Mouse (Mus musculus) brown adipose tissue, adult 24 weeks (tissue): ENCODE measurements at regions not wholly inside any gene's neighbourhood (a gene's known extent, or its start where the extent isn't known, plus 50 kb on each side); places are given as distances from the start of the nearest gene placed in this dataset.

Experiments
- H3K27ac ChIP-seq: fragments of 200-500 bp; replicated peaks from 2 replicates; pipeline ENCODE4 v1.5.1; 2012; ENCODE audit warnings: low read depth, mild to moderate bottlenecking, low read length
- H3K4me1 ChIP-seq: fragments of 200-500 bp; 2 replicates; pipeline ENCODE4 v1.6.1; 2012; ENCODE audit warnings: low read length, mixed read lengths; ENCODE audit not compliant: control insufficient read depth, insufficient read depth, insufficient read length
- H3K4me3 ChIP-seq: fragments of 200-500 bp; 2 replicates; pipeline ENCODE4 v1.5.1; 2012; ENCODE audit warnings: low read depth, mild to moderate bottlenecking, low read length, moderate library complexity; ENCODE audit not compliant: insufficient read depth

DNA sequence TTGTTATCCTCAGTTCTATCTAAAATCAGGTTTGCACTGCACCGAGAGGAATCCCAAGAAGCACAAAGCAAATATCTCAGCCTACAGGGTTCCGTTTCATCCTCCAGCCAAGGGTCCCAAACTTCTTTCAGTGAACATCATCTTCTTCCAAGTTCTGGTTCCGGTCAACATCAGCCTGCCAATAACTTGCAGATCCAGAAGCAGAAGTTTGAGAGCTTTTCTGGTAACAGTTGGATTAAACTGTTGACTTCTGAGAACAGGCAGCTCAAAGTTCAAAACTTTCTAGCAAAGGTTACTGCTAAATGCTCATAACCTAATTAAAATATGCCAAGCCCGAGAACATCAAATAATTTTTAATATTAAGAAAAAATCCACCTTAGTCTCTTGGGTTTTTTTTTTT, 237.0 kb upstream of the Gm37988 start:
- peak overlapping the region; percentile 23; the same call in 1 of the 2 replicates for H3K27ac ChIP-seq
- H3K4me1 ChIP-seq, result peaks cover 2% of the 10 kb centered on the region; the same call in 1 of the 2 replicates
- H3K4me3 ChIP-seq, result no peak overlapping the region

DNA sequence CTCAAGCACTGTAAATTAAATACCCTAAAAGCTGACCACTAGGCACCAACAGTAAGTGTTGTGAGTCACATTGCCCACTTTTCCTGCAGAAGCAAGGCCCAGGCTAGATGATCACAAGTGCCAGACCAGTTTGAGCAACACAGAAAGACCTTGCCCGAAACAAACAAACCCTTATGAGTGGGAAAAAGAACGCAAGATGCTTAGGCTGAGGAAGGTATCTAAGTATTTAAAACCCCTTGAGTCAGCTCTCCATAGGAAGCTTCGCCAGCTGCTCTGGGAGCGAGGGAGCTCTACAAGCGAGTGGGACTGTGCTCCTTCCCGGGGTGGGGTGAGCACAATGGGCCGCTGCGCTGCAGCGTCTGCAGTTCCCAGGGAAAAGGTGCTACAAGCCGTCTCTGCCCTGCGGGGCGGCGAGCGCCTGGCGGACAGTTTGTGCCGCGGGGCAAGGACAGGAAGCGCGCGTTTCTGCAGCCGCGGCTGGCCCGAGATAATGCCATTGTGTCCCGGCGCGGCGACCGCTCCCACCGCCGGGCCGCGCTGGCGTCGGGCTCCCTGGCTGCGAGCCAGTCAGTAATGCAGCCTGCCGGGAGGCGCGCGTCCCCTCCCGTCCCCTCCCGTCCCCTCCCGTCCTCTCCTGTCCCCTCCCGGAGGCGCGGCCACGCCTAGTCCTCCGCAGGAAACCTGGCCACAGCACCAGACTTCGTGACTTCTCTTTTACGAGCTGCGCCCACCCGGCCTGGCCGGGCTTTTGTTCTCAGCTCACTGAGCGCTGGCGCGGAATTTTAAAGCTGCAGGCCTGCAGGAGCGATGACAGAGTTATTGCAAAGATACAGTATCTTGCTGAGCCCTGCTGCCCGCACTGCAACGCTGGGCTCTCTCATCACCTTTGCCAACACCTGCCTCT, 236.1 kb upstream of the Gm37988 start:
- peak overlapping the region; percentile 46 for H3K4me3 ChIP-seq
- H3K27ac ChIP-seq, result peak overlapping the region; percentile 88
- H3K4me1 ChIP-seq, result peaks cover 2% of the 10 kb centered on the region; the same call in 1 of the 2 replicates

- peak overlapping the region; percentile 35; the same call in 1 of the 2 replicates for H3K27ac ChIP-seq
- H3K4me1 ChIP-seq, result peaks cover 2% of the 10 kb centered on the region; the same call in 1 of the 2 replicates
- peak overlapping the region; percentile 46; the same call in 1 of the 2 replicates for H3K4me3 ChIP-seq
Measured at GRCm38 (mm10) chr1:4572311-4572710, 235.4 kb upstream of the Gm37988 start.

- Histone ChIP-seq H3K4me1 (peaks cover 2% of the 10 kb centered on the region; the same call in 1 of the 2 replicates), H3K27ac (peak overlapping the region; percentile 61), H3K4me3 (no peak overlapping the region)
Measured at GRCm38 (mm10) chr1:4574101-4574500, 233.6 kb upstream of the Gm37988 start.

DNA sequence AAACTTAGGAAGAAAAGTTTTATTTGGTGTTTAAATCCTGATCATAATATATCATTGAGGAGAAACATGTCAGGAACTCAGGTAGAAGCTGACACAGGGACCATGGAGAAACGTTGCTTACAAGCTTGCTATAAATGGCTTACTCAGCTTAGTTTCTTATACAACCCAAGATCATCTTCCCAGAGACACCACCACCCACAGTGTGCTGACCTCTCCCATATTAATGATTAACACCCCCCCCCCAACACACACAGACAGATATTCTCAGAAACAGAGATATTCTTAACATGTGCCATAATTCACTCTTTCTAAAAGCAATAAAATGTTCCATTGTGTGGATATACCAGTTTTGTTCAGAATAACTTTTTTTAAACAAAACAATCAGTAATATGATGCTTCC, 230.7 kb upstream of the Gm37988 start:
- Histone ChIP-seq H3K4me1 (peaks cover 2% of the 10 kb centered on the region; the same call in 1 of the 2 replicates), H3K27ac (no peak overlapping the region), H3K4me3 (no peak overlapping the region)

- no peaks in the 10 kb centered on the region for H3K4me1 ChIP-seq
- no peak overlapping the region for H3K4me3 ChIP-seq
- no peak overlapping the region for H3K27ac ChIP-seq
Measured at GRCm38 (mm10) chr1:4582534-4582933, 225.2 kb upstream of the Gm37988 start.

- no peak overlapping the region for H3K4me3 ChIP-seq
- H3K4me1 ChIP-seq, result 0 out of 2 replicates have a peak, but pooled peaks cover 2% of the 10 kb centered on the region
- no peak overlapping the region for H3K27ac ChIP-seq
Measured at GRCm38 (mm10) chr1:4597856-4598255, 209.8 kb upstream of the Gm37988 start.

DNA sequence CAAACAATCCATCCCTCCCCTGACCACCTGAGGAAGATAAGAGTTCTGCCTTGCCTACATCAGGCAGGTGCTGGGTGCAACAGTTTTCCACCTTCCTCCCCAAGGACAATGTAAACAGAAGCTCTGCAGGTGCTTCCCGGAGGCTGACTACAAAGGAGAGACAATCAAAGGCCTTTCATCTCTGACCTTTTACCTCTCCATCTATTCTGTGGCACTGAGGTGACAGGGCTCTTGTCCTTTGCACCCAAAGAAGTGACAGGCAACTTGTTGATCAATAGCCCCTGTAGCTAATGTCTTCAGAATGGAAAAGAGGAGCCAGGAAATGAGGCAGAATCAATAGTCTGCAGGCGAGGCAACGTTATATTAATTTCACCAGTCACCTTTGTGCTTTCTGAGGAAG, 209.3 kb upstream of the Gm37988 start:
- H3K4me3 ChIP-seq, result no peak overlapping the region
- H3K4me1 ChIP-seq, result 0 out of 2 replicates have a peak, but pooled peaks cover 2% of the 10 kb centered on the region
- no peak overlapping the region for H3K27ac ChIP-seq

GRCm38 (mm10) chr1:4602386-4602785, 205.3 kb upstream of the Gm37988 start:
- H3K4me1 ChIP-seq, result 0 out of 2 replicates have a peak, but pooled peaks cover 2% of the 10 kb centered on the region
- H3K4me3 ChIP-seq, result no peak overlapping the region
- H3K27ac ChIP-seq, result 0 out of 2 replicates have a peak overlapping the region, but pooled peaks have one; percentile 34

DNA sequence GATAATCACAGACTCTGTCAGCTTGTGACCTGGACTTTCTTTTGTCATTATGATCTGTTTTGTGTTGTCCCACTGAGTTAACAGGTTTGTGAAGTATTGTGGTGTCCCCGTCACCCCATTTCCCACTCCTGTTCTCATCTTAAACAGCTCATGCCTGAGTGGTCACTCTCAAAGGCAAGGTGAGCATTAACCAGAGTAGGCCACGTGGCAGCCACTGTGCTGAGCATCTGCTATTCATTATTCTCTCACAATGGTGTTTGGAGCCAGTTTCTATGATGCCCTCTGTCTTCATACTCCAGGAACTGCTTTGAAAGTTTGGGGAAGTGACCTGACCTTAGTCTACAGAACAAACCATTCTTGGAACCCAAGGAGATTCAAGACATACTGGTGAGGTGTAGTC, 198.9 kb upstream of the Gm37988 start:
- no peak overlapping the region for H3K27ac ChIP-seq
- H3K4me1 ChIP-seq, result no peaks in the 10 kb centered on the region
- H3K4me3 ChIP-seq, result no peak overlapping the region

DNA sequence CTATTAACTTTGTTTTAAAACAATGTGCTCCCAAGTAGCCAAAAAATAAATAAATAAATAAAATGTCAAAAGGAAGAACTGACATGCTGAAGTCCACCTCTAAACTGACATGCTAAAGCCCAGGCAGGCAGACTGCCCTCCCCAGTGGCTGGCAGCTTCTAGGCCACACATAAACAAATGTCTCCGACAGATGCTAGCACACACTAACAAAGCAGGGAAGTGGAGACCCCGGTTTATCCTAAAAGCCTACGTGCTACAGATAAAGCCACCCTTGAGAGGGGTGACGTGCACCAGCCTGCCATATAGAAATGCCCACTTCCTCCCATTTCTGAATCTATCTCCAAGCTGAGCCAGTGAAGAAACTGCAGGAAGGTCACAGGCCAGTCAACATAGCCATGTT, 194.4 kb upstream of the Gm37988 start:
- no peak overlapping the region for H3K27ac ChIP-seq
- H3K4me1 ChIP-seq, result no peaks in the 10 kb centered on the region

GRCm38 (mm10) chr1:4615286-4615685, 192.4 kb upstream of the Gm37988 start:
- Histone ChIP-seq H3K4me3 (no peak overlapping the region), H3K4me1 (no peaks in the 10 kb centered on the region), H3K27ac (no peak overlapping the region)

More for the DNA sequence above, 194.4 kb upstream of the Gm37988 start:
- no peak overlapping the region for H3K4me3 ChIP-seq

GRCm38 (mm10) chr1:4617479-4617878, 190.2 kb upstream of the Gm37988 start:
- Histone ChIP-seq H3K4me3 (no peak overlapping the region), H3K27ac (no peak overlapping the region), H3K4me1 (no peaks in the 10 kb centered on the region)

GRCm38 (mm10) chr1:4622408-4622807, 185.3 kb upstream of the Gm37988 start:
- Histone ChIP-seq H3K4me3 (no peak overlapping the region), H3K4me1 (peaks cover 2% of the 10 kb centered on the region; the same call in 1 of the 2 replicates), H3K27ac (peak overlapping the region; percentile 38; the same call in 1 of the 2 replicates)

DNA sequence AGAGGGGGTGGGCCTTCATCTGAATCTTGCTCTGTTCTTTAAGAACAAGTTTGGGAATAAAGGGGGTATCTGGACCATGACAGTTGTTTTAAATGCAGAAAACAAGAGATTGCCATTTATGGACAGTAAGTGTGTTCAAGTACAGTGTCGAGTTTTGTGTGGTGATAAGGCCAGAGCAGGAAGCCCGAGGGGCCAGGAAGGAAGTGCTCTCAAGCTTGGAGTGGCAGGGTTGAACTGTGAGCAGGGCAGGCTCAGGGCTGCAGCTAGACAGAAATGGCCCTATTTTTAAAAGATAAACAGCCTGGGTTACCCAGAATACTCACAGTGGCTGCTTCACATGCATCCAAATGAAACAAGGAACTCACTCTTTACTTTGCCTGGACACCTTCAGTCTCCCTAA, 184.4 kb upstream of the Gm37988 start:
- H3K4me3 ChIP-seq, result no peak overlapping the region
- peaks cover 2% of the 10 kb centered on the region; the same call in 1 of the 2 replicates for H3K4me1 ChIP-seq
- peak overlapping the region; percentile 88 for H3K27ac ChIP-seq
